Mouse (Mus musculus) 416B (cell line): ENCODE measurements around the gene Hif3a.
A peak's percentile ranks its signal among the peaks of the same experiment; 100 is the strongest.
"Not testable (repeated sequence)": the region's sequence is repeated elsewhere in the genome, so short reads cannot be mapped to it uniquely, and the experiment has no call there.

Source experiments
- DNase-seq: peaks from one replicate; pipeline ENCODE4 v3.0.0; 2011; ENCODE audit warnings: low read depth

The Hif3a gene

GRCm38 (mm10) chr7:17062389-17062788 lies at the start of gene Hif3a:
Gene Hif3a, minus strand, starts transcription at chr7:17062427.
- no peak for DNase-seq

- DNase-seq: not testable (repeated sequence)
Measured at GRCm38 (mm10) chr7:17101631-17102030, 39.4 kb upstream of the Hif3a start.

GRCm38 (mm10) chr7:17091280-17091679 lies 29.1 kb upstream of the Hif3a start:
- DNase-seq: peak; percentile 44

- DNase-seq: peak; percentile 2
Measured at GRCm38 (mm10) chr7:17090058-17090585, 27.9 kb upstream of the Hif3a start.

GRCm38 (mm10) chr7:17087731-17088130 lies 25.5 kb upstream of the Hif3a start:
- no peak for DNase-seq

GRCm38 (mm10) chr7:17082766-17083165 lies 20.5 kb upstream of the Hif3a start:
- no peak for DNase-seq

- DNase-seq: no peak
Measured at GRCm38 (mm10) chr7:17078076-17078654, 15.9 kb upstream of the Hif3a start.

GRCm38 (mm10) chr7:17076542-17076941 lies 14.3 kb upstream of the Hif3a start:
- DNase-seq: no peak

- DNase-seq: peak; percentile 68
Measured at GRCm38 (mm10) chr7:17073904-17074615, 11.8 kb upstream of the Hif3a start, which contains the start of gene Psg16. Gene Psg16, plus strand, starts transcription at chr7:17074040.

- DNase-seq: no peak
Measured at GRCm38 (mm10) chr7:17073513-17073903, 11.3 kb upstream of the Hif3a start.

- not testable (repeated sequence) for DNase-seq
Measured at GRCm38 (mm10) chr7:17067651-17068050, 5.4 kb upstream of the Hif3a start.

- DNase-seq: no peak
Measured at GRCm38 (mm10) chr7:17067000-17067399, 4.8 kb upstream of the Hif3a start.

- peak; percentile 67 for DNase-seq
Measured at GRCm38 (mm10) chr7:17066412-17066811, 4.2 kb upstream of the Hif3a start.

- no peak for DNase-seq
Measured at GRCm38 (mm10) chr7:17065620-17066019, 3.4 kb upstream of the Hif3a start.

GRCm38 (mm10) chr7:17062845-17063244 lies 618 bp upstream of the Hif3a start:
- no peak for DNase-seq

GRCm38 (mm10) chr7:17060782-17061605 lies 1.2 kb downstream of the Hif3a start:
- DNase-seq: peak; percentile 18

- peak; percentile 77 for DNase-seq
Measured at GRCm38 (mm10) chr7:17060031-17060781, 2.0 kb downstream of the Hif3a start.

GRCm38 (mm10) chr7:17059463-17059844 lies 2.8 kb downstream of the Hif3a start:
- no peak for DNase-seq

GRCm38 (mm10) chr7:17058816-17059462 lies 3.3 kb downstream of the Hif3a start:
- peak; percentile 72 for DNase-seq

GRCm38 (mm10) chr7:17058071-17058689 lies 4.0 kb downstream of the Hif3a start:
- DNase-seq: no peak
